Mouse (Mus musculus) right cerebral cortex, adult 2 months (tissue): ENCODE results near the gene Slc27a2.
"Not testable (repeated sequence)": the region's sequence is repeated elsewhere in the genome, so short reads cannot be mapped to it uniquely, and the experiment has no call there.

Experiments
- DNase-seq, 2 experiments: peaks; one replicate each; pipeline ENCODE4 v3.0.0; 2021 to 2022; ENCODE audit warnings: low spot score in 2 of 2

The Slc27a2 gene

GRCm38 (mm10) chr2:126606061-126606687 lies 54.0 kb downstream of the Slc27a2 start:
- DNase-seq, result no peak

GRCm38 (mm10) chr2:126606688-126607062 lies 54.5 kb downstream of the Slc27a2 start:
- DNase-seq, result no peak

- no peak for DNase-seq
These were observed 55.5 kb downstream of the Slc27a2 start for GRCm38 (mm10) chr2:126607553-126608203.

GRCm38 (mm10) chr2:126609600-126609999 lies 57.4 kb downstream of the Slc27a2 start:
- DNase-seq, result not testable (repeated sequence)

- no peak for DNase-seq
These were observed 63.1 kb downstream of the Slc27a2 start for GRCm38 (mm10) chr2:126615355-126615754.

GRCm38 (mm10) chr2:126618470-126619179 lies 66.4 kb downstream of the Slc27a2 start:
- DNase-seq, result no peak

- DNase-seq, result no peak
These were observed 67.1 kb downstream of the Slc27a2 start, which contains the start of gene Hdc for GRCm38 (mm10) chr2:126619249-126619704. Gene Hdc (minus strand): TSS chr2:126619299.

GRCm38 (mm10) chr2:126622455-126622854 lies 70.2 kb downstream of the Slc27a2 start:
- no peak for DNase-seq

GRCm38 (mm10) chr2:126623138-126623537 lies 70.9 kb downstream of the Slc27a2 start:
- DNase-seq, result no peak

- no peak for DNase-seq
These were observed 76.3 kb downstream of the Slc27a2 start for GRCm38 (mm10) chr2:126628455-126628995.

- DNase-seq, result no peak
These were observed 81.0 kb downstream of the Slc27a2 start for GRCm38 (mm10) chr2:126633165-126633564.

- no peak for DNase-seq
These were observed 84.0 kb downstream of the Slc27a2 start for GRCm38 (mm10) chr2:126635939-126636823.
